Mouse (Mus musculus) liver, adult 2 months (tissue): ENCODE measurements around the gene Rab22a.

Experiments used
- CTCF ChIP-seq: fragments of 200-500 bp; IDR thresholded peaks from 2 replicates; pipeline ENCODE4 v1.5.1; 2011; ENCODE audit warnings: low read depth, low read length, control low read depth
- POLR2A ChIP-seq: fragments of 200-500 bp; IDR thresholded peaks from 2 replicates; pipeline ENCODE4 v1.6.1; 2011; ENCODE audit warnings: low read length, control low read depth; ENCODE audit not compliant: insufficient read depth; ENCODE audit errors: extremely low read depth

- TF ChIP-seq CTCF (no peak), POLR2A (no peak)
Observed at GRCm38 (mm10) chr2:173679217-173679616, 19.7 kb downstream of the Rab22a start.
